Mouse (Mus musculus) forelimb bud, embryonic 11.5 days (tissue): ENCODE results near the gene Tubgcp4.

Experiments used
- DNase-seq: peaks from one replicate; pipeline ENCODE4 v3.0.0-alpha.2; 2012; ENCODE audit warnings: low read depth, low spot score

Tubgcp4 gene

DNA sequence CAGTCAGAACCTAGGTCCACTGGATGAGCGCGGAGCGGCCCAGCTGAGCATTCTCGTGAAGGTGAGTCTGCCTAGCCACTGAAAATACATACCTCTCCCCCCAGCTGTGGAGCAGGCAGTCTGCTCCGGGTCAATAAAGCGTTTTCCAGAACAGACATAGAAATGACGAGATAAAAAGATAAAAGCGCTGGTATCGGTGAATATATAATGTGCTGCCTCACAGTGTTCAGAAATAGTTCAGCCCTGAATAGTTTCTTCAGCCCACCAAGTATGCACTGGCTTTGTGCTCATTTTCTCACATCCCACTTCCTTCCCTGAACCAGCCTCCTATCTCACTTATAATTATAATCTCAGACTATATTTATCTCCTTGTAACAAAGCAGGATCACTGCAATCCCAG, 25.0 kb downstream of the Tubgcp4 start:
- no peak for DNase-seq

DNA sequence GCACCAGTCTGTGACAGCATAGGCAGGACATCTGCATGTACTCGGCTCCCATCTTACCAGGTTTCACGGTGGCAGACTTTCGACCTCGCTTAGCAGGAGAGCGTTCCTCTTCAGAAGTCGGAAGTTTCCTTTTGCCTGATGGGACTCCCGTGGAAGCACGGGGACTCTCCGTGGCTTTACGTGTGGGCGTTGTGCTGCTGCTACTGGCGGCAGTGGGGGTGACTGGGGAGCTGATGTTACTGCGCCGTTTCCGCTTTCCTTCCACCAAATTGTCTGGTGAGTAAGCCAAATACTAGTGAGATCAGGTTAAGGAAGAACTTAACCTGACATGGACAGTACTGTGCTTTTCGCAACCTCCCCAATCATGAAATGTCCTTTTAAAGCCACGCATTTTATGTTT, 33.8 kb downstream of the Tubgcp4 start:
- DNase-seq = no peak

DNA sequence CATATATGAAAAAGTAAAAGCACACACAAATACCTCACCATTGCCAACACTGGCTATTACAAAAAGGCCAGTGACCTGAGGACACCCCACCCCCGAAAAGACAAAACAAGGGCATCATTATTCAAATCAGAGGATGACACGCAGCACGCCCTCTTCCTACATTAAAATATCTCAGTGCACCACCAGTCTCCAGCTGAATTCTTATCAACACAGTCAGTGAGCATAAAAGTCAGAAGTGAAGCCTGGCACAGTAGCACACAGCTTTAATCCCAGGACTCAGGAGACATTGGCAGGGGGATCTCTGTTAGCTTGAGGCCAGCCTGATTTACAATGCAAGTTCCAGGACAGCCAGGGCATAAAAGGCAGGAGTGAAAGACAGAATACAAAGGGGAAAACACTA, 36.1 kb downstream of the Tubgcp4 start:
- DNase-seq = no peak

DNA sequence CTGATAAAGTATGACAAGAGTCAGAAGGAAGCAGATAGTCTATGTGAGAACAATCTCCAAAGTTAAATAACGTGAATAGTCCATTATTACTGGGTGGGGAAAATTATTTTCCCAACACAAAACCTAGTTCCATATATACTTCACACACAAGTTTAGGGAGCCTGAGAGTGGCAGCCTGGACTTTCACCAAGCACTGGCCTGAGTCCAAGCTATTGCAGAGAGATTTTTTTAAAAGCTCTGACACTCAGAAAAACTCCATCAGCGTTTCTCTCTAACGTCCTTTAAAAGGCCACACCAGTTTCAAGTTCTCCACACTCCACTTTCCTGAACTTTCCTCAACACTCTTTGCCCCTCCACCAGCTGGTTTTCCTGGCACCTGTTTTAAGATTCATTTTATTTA, 44.0 kb downstream of the Tubgcp4 start:
- DNase-seq = no peak

DNA sequence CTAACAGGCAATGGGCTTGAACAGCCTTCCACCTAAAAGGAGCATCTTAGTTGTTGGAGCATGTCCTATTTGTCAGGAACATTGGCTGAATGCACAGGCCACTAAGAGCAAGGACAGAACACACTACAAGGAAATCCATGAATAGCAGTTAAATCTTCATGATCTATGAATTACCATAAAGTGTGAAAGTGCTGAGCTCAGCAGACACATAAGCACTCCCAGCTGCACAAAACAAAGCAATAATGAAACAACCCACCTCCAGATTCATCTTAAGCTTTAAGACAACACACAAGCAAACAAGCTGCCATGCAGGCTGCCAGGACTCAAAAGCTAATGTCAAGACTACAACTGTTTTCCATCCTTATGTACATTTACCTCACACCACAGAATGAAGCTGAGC, 48.7 kb downstream of the Tubgcp4 start:
- DNase-seq = no peak

DNA sequence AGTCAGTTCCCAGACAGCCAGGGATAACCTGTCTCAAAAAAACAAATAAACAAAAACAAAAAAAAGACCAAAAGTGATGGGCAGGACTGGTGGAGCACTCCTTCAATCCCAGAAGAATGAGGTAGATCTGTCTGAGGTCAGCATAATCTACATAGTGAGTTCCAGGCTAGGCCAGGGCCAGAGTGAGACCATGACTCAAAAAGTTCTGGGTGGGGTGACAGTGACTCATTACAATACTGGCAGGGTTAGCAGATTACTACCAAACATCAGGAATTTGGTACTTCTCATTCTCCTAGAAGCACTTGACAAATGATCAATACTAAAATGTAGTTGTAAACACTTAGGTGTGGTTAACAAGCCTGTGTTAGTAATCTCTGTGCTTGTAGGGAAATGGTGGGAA, 49.5 kb downstream of the Tubgcp4 start:
- DNase-seq = no peak

DNA sequence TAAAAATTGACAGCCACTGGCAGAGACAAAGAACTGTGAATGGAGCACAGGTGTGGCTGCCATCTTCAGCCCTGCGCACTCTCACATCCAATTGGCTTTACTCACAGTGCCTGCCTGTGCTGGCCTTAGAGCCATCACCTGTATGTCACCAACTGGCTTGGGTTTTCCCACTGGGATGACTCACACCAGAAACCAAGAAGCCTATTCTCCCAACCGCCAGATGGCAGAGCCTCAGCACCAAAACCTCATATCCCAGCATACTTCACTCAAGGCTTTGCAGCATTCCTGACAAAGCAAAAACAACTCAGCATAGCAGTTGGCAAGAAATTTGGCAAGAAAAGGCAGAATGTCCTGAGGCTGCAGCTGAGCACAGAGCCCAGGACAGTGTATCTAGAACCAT, 52.6 kb downstream of the Tubgcp4 start:
- no peak for DNase-seq

DNA sequence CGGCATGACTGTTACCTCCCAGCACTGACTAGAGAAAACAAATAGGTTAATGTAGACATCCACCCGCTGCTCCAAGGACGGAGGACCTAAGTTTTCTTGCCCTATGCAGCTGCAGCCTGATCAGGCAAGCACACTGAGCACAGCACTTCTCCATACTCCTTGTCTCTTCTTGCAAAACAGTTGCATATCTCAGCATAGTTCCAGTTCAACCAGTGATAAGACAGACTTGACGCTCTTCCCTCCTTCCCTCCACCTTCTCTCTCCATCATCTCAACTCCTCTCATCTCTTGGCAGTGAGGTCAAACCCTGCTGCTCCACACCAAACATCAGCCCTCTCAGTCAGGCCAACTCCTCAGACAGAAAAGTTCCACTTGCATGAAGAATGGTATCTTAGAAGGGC, 57.7 kb downstream of the Tubgcp4 start:
- DNase-seq = no peak

DNA sequence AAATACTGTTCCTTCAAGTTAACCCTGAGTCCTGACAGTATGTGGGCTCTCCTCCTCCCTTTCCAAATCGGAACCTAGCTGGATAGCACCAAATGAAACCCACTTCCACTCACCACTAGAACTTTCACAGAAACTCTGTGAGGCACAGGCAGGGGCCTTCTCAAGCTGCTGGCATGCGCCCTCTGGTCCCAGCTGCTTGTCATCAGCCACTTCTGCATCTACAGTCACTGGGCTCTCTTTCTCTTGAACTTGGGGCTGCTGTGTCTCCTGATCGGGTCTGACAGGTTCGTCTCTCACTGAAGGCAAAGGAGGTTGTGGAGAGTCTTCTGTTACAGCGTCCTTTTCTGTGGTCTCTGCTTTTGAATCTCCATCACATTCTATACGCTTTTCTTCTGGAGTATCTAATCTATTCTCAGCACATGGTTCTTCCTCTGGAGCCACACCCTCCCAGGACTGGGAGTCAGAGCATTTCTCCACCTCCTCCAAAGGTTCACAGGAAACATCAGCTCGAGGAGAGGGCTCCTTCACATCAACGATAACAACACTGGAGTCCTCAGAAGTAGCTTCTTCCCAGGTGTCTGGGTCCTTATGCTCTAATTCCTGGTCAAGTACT, 65.1 kb downstream of the Tubgcp4 start:
- DNase-seq = no peak

DNA sequence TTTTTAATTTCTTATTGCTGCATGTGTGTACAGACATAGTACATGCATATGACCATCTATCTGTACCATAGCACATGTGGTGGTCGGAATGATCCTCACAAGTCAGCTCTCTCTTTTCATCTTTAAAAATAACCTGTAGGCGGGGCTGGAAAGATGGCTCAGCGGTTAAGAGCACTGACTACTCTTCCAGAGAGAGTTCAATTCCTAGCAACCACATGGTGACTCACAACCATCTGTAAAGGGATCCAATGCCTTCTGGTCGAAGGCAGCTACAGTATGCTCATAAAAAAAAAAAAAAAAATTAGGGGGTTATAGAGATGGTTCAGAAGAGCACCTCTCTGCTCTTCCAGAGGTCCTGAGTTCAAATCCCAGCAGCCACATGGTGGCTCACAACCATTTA, 69.0 kb downstream of the Tubgcp4 start:
- DNase-seq = no peak

DNA sequence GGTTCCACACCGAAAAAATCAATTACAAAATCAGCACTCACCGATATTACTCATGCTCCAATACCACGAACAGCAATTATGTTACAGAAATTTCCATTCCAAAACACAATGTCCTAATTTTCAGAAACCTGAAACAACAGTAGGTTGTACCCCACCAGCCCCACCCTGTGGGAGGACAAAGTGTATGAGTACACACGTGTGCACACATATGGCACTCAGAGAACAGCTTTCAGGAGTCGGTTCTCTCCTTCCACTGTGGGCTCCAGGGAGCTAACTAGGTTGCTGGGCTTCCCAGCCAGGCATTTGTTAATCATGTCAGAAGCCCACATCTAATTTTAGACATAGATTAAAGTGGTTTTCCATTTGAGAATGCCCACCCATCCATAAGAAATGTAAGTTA, 73.6 kb downstream of the Tubgcp4 start:
- DNase-seq = no peak
